Mouse (Mus musculus) brain, embryonic 14.5 days (tissue): ENCODE measurements around the gene Mov10.

Experiments used
- CTCF ChIP-seq: fragments of 200-500 bp; IDR thresholded peaks from 2 replicates; pipeline ENCODE4 v1.5.1; 2012; ENCODE audit warnings: inconsistent platforms, mild to moderate bottlenecking, moderate library complexity, borderline replicate concordance; ENCODE audit not compliant: insufficient read depth, insufficient read length; ENCODE audit errors: extremely low read depth
- POLR2A ChIP-seq: fragments of 200-500 bp; IDR thresholded peaks from 2 replicates; pipeline ENCODE4 v1.6.1; 2012; ENCODE audit warnings: mild to moderate bottlenecking, inconsistent platforms, borderline replicate concordance; ENCODE audit not compliant: poor library complexity, insufficient read depth, insufficient read length, severe bottlenecking; ENCODE audit errors: extremely low read depth

- TF ChIP-seq CTCF (no peak), POLR2A (no peak)
These were observed 2.1 kb upstream of the Mov10 start for GRCm38 (mm10) chr3:104820426-104820825.
